Mouse (Mus musculus) MEL (cell line): ENCODE measurements around the gene D6Ertd527e. TPM values are rescaled to one million over a fixed set of nuclear protein-coding genes. Genes with fewer than 3 reads are reported as not detected.

Experiments
- DNase-seq: peaks from one replicate; pipeline ENCODE4 v3.0.0; 2011; ENCODE audit warnings: low read depth, low spot score
- H3K27ac ChIP-seq: 2 replicates; pipeline ENCODE4 v1.5.1; 2012; ENCODE audit warnings: low read depth, mild to moderate bottlenecking, control low read depth, low read length, moderate library complexity; ENCODE audit not compliant: control insufficient read depth
- H3K27me3 ChIP-seq, 2 experiments: fragments of 150-350 bp in 1 of 2; sonication (generic) in 1 of 2; 2 replicates each; pipeline ENCODE4 v1.6.1; 2012; ENCODE audit warnings: low read length in 2 of 2, mild to moderate bottlenecking in 2 of 2, improper control_type of control experiment in 1 of 2, moderate library complexity in 1 of 2; ENCODE audit not compliant: insufficient read depth in 2 of 2, control insufficient read depth in 1 of 2
- H3K36me3 ChIP-seq, 2 experiments: 2 replicates each; pipeline ENCODE4 v1.6.1; 2012 to 2014; ENCODE audit warnings: low read length in 2 of 2, improper control_type of control experiment in 1 of 2, inconsistent platforms in 1 of 2, mild to moderate bottlenecking in 1 of 2; ENCODE audit not compliant: insufficient read depth in 2 of 2, control insufficient read depth in 1 of 2
- H3K4me1 ChIP-seq, 2 experiments: fragments of 150-350 bp in 1 of 2; sonication (generic) in 1 of 2; 2 replicates each; pipeline ENCODE4 v1.6.1; 2012; ENCODE audit warnings: low read length in 2 of 2, improper control_type of control experiment in 1 of 2, mild to moderate bottlenecking in 1 of 2; ENCODE audit not compliant: insufficient read depth in 2 of 2, control insufficient read depth in 1 of 2
- H3K4me3 ChIP-seq, 2 experiments: fragments of 150-350 bp in 1 of 2; sonication (generic) in 1 of 2; 2 replicates each; pipeline ENCODE4 v1.5.1; 2012; ENCODE audit warnings: low read depth in 2 of 2, low read length in 2 of 2, mild to moderate bottlenecking in 2 of 2, moderate library complexity in 2 of 2, control low read depth in 1 of 2, improper control_type of control experiment in 1 of 2; ENCODE audit not compliant: control insufficient read depth in 1 of 2, insufficient read depth in 1 of 2
- H3K79me2 ChIP-seq: 2 replicates; pipeline ENCODE4 v1.6.1; 2012; ENCODE audit warnings: mild to moderate bottlenecking, low read length, moderate library complexity; ENCODE audit not compliant: control insufficient read depth, poor library complexity, insufficient read depth
- H3K9ac ChIP-seq: 2 replicates; pipeline ENCODE4 v1.6.1; 2012; ENCODE audit warnings: low read depth, mild to moderate bottlenecking, control low read depth, low read length, moderate library complexity; ENCODE audit not compliant: control insufficient read depth, poor library complexity, severe bottlenecking
- H3K9me3 ChIP-seq: fragments of 150-350 bp; sonication (generic); replicated peaks from 2 replicates; pipeline ENCODE4 v1.6.1; 2012; ENCODE audit warnings: mild to moderate bottlenecking, low read length, improper control_type of control experiment, moderate library complexity; ENCODE audit not compliant: insufficient read depth
- BHLHE40 ChIP-seq: IDR thresholded peaks from 2 replicates; pipeline ENCODE4 v1.6.1; 2012; ENCODE audit warnings: low read depth, mild to moderate bottlenecking, inconsistent platforms, low read length, improper control_type of control experiment, borderline replicate concordance
- E2F4 ChIP-seq: IDR thresholded peaks from 2 replicates; pipeline ENCODE4 v1.6.1; 2011; ENCODE audit warnings: low read depth, low read length, improper control_type of control experiment, borderline replicate concordance
- ELF1 ChIP-seq: IDR thresholded peaks from 2 replicates; pipeline ENCODE4 v1.6.1; 2014; ENCODE audit warnings: low read depth, mild to moderate bottlenecking, inconsistent platforms, low read length, improper control_type of control experiment, moderate library complexity
- EP300 ChIP-seq, 2 experiments: IDR thresholded peaks; 2 replicates each; pipeline ENCODE4 v1.6.1; 2011; ENCODE audit warnings: improper control_type of control experiment in 2 of 2, low read length in 2 of 2, low read depth in 1 of 2, mild to moderate bottlenecking in 1 of 2
- GATA1 ChIP-seq: IDR thresholded peaks from 2 replicates; pipeline ENCODE4 v1.6.1; 2011; ENCODE audit warnings: low read depth, low read length, improper control_type of control experiment
- JUND ChIP-seq: IDR thresholded peaks from 2 replicates; pipeline ENCODE4 v1.6.1; 2011; ENCODE audit warnings: low read depth, mild to moderate bottlenecking, improper control_type of control experiment, low read length
- KAT2A ChIP-seq: conservative IDR thresholded peaks from 2 replicates; pipeline ENCODE4 v1.6.1; 2012; ENCODE audit warnings: low read depth, low read length, improper control_type of control experiment, inconsistent platforms
- MYB ChIP-seq: IDR thresholded peaks from 2 replicates; pipeline ENCODE4 v1.6.1; 2011; ENCODE audit warnings: mild to moderate bottlenecking, low read depth, low read length, improper control_type of control experiment
- NELFE ChIP-seq: IDR thresholded peaks from 2 replicates; pipeline ENCODE4 v1.6.1; 2011; ENCODE audit warnings: low read depth, low read length, improper control_type of control experiment
- RCOR1 ChIP-seq: IDR thresholded peaks from 2 replicates; pipeline ENCODE4 v1.6.1; 2012; ENCODE audit warnings: low read depth, mild to moderate bottlenecking, inconsistent platforms, low read length, improper control_type of control experiment
- SIN3A ChIP-seq: IDR thresholded peaks from 2 replicates; pipeline ENCODE4 v1.6.1; 2012; ENCODE audit warnings: low read length, improper control_type of control experiment, inconsistent platforms
- SMC3 ChIP-seq: IDR thresholded peaks from 2 replicates; pipeline ENCODE4 v1.6.1; 2011; ENCODE audit warnings: low read depth, low read length, improper control_type of control experiment
- TAL1 ChIP-seq: IDR thresholded peaks from 2 replicates; pipeline ENCODE4 v1.6.1; 2012; ENCODE audit warnings: mild to moderate bottlenecking, inconsistent platforms, low read length, moderate library complexity, mixed read lengths
- USF2 ChIP-seq, 2 experiments: IDR thresholded peaks; 2 replicates each; pipeline ENCODE4 v1.6.1; 2011 to 2012; ENCODE audit warnings: improper control_type of control experiment in 2 of 2, low read length in 2 of 2, borderline replicate concordance in 1 of 2, inconsistent platforms in 1 of 2, low read depth in 1 of 2, mild to moderate bottlenecking in 1 of 2; ENCODE audit not compliant: insufficient read depth in 1 of 2
- ZKSCAN1 ChIP-seq: IDR thresholded peaks from 2 replicates; pipeline ENCODE4 v1.6.1; 2012; ENCODE audit warnings: low read depth, mild to moderate bottlenecking, inconsistent platforms, low read length, improper control_type of control experiment, moderate library complexity
- ZMIZ1 ChIP-seq: IDR thresholded peaks from 2 replicates; pipeline ENCODE4 v1.6.1; 2012; ENCODE audit warnings: low read depth, mild to moderate bottlenecking, inconsistent platforms, low read length, improper control_type of control experiment, moderate library complexity
- polyA plus RNA-seq, 2 experiments: library from polyadenylated mRNA; stranded (reverse) in 1 of 2; unstranded in 1 of 2; fragments of >175 nt in 1 of 2; fragments of >200 nt in 1 of 2; gene quantifications; 2 replicates each; pipeline versions ENCODE4 v1.2.1 to v1.2.4; 2012; ENCODE audit warnings: low replicate concordance in 2 of 2, low read depth in 1 of 2; ENCODE audit not compliant: insufficient read length in 2 of 2, insufficient read depth in 1 of 2, missing spikeins in 1 of 2
- total RNA-seq: library from RNA; depleted of rRNA; stranded (reverse); fragments of 300-350 nt; gene quantifications from 2 replicates; pipeline ENCODE4 v1.2.3, GENCODE M21; 2012

Gene D6Ertd527e
- total and polyA plus RNA-seq, 3 experiments, result 0.06 TPM; not detected in 2

GRCm38 (mm10) chr6:87127049-87127753 lies 22.7 kb downstream of the D6Ertd527e start:
- Histone ChIP-seq H3K36me3 (no peaks in the 10 kb centered on the region), H3K79me2 (no peaks in the 10 kb centered on the region), H3K4me3 (no peak overlapping the region), H3K4me1 (no peaks in the 10 kb centered on the region), H3K27me3 (peaks cover 2 to 21% of the 10 kb centered on the region in 2 experiments), H3K27ac (no peak overlapping the region), H3K9ac (no peak overlapping the region), H3K9me3 (no peaks in the 10 kb centered on the region)
- no peak for DNase-seq
- TF ChIP-seq MYB (no peak), RCOR1 (no peak), ZMIZ1 (no peak), NELFE (no peak), GATA1 (no peak), USF2 (IDR thresholded peaks at IDR 0.05; ENCODE audit: borderline replicate concordance in 1 of 2, insufficient read depth in 1 of 2, low read depth in 1 of 2, low read length in 2 of 2) (no peak), KAT2A (no peak), SIN3A (no peak), ELF1 (no peak)

GRCm38 (mm10) chr6:87129861-87130260 lies 25.3 kb downstream of the D6Ertd527e start:
- no peaks in the 10 kb centered on the region for H3K36me3 ChIP-seq
- peaks cover 7 to 14% of the 10 kb centered on the region in 2 experiments for H3K27me3 ChIP-seq
- H3K4me3 ChIP-seq, result no peak overlapping the region
- no peak for TF ChIP-seq JUND
- no peak for TF ChIP-seq USF2 (IDR thresholded peaks at IDR 0.05; ENCODE audit: borderline replicate concordance in 1 of 2, insufficient read depth in 1 of 2, low read depth in 1 of 2, low read length in 2 of 2)
- TF ChIP-seq SMC3, result no peak
- TF ChIP-seq ZMIZ1, result no peak
- no peak for TF ChIP-seq KAT2A
- no peak for TF ChIP-seq ZKSCAN1
- no peaks in the 10 kb centered on the region for H3K79me2 ChIP-seq
- no peaks in the 10 kb centered on the region for H3K4me1 ChIP-seq
- no peaks in the 10 kb centered on the region for H3K9me3 ChIP-seq
- H3K27ac ChIP-seq, result no peak overlapping the region
- H3K9ac ChIP-seq, result no peak overlapping the region
- DNase-seq, result no peak

GRCm38 (mm10) chr6:87130628-87131027 lies 26.1 kb downstream of the D6Ertd527e start:
- Histone ChIP-seq H3K9ac (no peak overlapping the region), H3K27ac (no peak overlapping the region), H3K27me3 (peaks cover 5 to 9% of the 10 kb centered on the region in 2 experiments), H3K36me3 (no peaks in the 10 kb centered on the region), H3K79me2 (no peaks in the 10 kb centered on the region), H3K4me3 (no peak overlapping the region), H3K4me1 (no peaks in the 10 kb centered on the region), H3K9me3 (no peaks in the 10 kb centered on the region)
- TF ChIP-seq TAL1 (no peak), E2F4 (no peak), BHLHE40 (no peak), EP300 (IDR thresholded peaks at IDR 0.05; ENCODE audit: low read depth in 1 of 2, low read length in 2 of 2) (no peak), RCOR1 (no peak)
- no peak for DNase-seq
